Mouse (Mus musculus) C2C12 (cell line): Measurements from ENCODE around the gene F7.

ENCODE experiments used
- CEBPB ChIP-seq: IDR thresholded peaks from one replicate; pipeline ENCODE4 v1.6.1; 2011; ENCODE audit warnings: low read depth, mild to moderate bottlenecking, control low read depth, moderate library complexity
- CTCF ChIP-seq: IDR thresholded peaks from one replicate; pipeline ENCODE4 v1.5.1; 2011; ENCODE audit not compliant: control insufficient read depth, insufficient read depth, insufficient read length

DNA sequence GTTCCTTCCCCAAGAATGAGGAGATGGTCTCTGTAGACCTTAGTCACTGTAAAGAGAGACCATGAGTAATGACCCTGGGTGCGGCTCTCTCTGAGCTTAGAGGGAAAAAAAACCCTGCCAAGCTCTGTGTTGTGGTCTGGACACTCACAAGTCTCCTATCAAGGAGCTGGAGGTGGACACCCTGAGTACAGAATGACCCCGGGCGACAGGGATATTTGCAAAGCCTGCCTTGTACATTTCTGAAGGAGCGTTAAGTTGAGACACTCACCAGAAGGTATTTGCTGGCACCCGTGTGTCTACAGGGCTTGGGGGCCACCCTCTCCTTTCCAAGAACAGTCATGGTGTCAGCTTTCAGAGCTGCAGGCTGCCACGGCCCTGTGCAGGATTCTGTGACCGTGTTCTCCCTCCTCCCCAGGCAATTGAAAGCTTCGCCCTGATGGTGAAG lies 29.0 kb upstream of the F7 start:
- no peak for TF ChIP-seq CTCF
- no peak for TF ChIP-seq CEBPB
